Mouse (Mus musculus): Measurements from ENCODE around the gene Prlr.

Gene Prlr

GRCm38 (mm10) chr15:10177083-10177482, at the start of gene Prlr:
Prlr (plus strand) TSS chr15:10177238.
- no peak for DNase-seq (ENCODE audit: low spot score)

GRCm38 (mm10) chr15:10133781-10134180, 43.3 kb upstream of the Prlr start:
- DNase-seq (ENCODE audit: low spot score), result no peak

GRCm38 (mm10) chr15:10134889-10135288, 42.1 kb upstream of the Prlr start:
- DNase-seq (ENCODE audit: low spot score), result no peak

GRCm38 (mm10) chr15:10144520-10144919, 32.5 kb upstream of the Prlr start:
- DNase-seq (ENCODE audit: low spot score), result no peak

- no peak for DNase-seq (ENCODE audit: low spot score)
Measured at GRCm38 (mm10) chr15:10148196-10148595, 28.8 kb upstream of the Prlr start.

GRCm38 (mm10) chr15:10160663-10161062, 16.4 kb upstream of the Prlr start:
- DNase-seq (ENCODE audit: low spot score), result no peak

GRCm38 (mm10) chr15:10175078-10175477, 2.0 kb upstream of the Prlr start:
- DNase-seq (ENCODE audit: low spot score), result no peak

GRCm38 (mm10) chr15:10175656-10176055, 1.4 kb upstream of the Prlr start:
- no peak for DNase-seq (ENCODE audit: low spot score)

- peak; percentile 9 for DNase-seq (ENCODE audit: low spot score)
Measured at GRCm38 (mm10) chr15:10177519-10178130, 587 bp downstream of the Prlr start.

- no peak for DNase-seq (ENCODE audit: low spot score)
Measured at GRCm38 (mm10) chr15:10178131-10178566, 1.1 kb downstream of the Prlr start.

- no peak for DNase-seq (ENCODE audit: low spot score)
Measured at GRCm38 (mm10) chr15:10180694-10181093, 3.7 kb downstream of the Prlr start.

GRCm38 (mm10) chr15:10192101-10192630, 15.1 kb downstream of the Prlr start:
- no peak for DNase-seq (ENCODE audit: low spot score)

GRCm38 (mm10) chr15:10200991-10201390, 24.0 kb downstream of the Prlr start:
- DNase-seq (ENCODE audit: low spot score), result no peak

GRCm38 (mm10) chr15:10202504-10203302, 25.7 kb downstream of the Prlr start:
- no peak for DNase-seq (ENCODE audit: low spot score)

GRCm38 (mm10) chr15:10210261-10210770, 33.3 kb downstream of the Prlr start:
- no peak for DNase-seq (ENCODE audit: low spot score)

- DNase-seq (ENCODE audit: low spot score), result no peak
Measured at GRCm38 (mm10) chr15:10211992-10212391, 35.0 kb downstream of the Prlr start.

- no peak for DNase-seq (ENCODE audit: low spot score)
Measured at GRCm38 (mm10) chr15:10213213-10213612, 36.2 kb downstream of the Prlr start.

GRCm38 (mm10) chr15:10213710-10214109, 36.7 kb downstream of the Prlr start:
- DNase-seq (ENCODE audit: low spot score), result no peak

- no peak for DNase-seq (ENCODE audit: low spot score)
Measured at GRCm38 (mm10) chr15:10215719-10216118, 38.7 kb downstream of the Prlr start.

GRCm38 (mm10) chr15:10216189-10216588, 39.2 kb downstream of the Prlr start:
- no peak for DNase-seq (ENCODE audit: low spot score)

GRCm38 (mm10) chr15:10223614-10224155, 46.6 kb downstream of the Prlr start:
- no peak for DNase-seq (ENCODE audit: low spot score)

- no peak for DNase-seq (ENCODE audit: low spot score)
Measured at GRCm38 (mm10) chr15:10225701-10226100, 48.7 kb downstream of the Prlr start.

GRCm38 (mm10) chr15:10228636-10229035, 51.6 kb downstream of the Prlr start:
- no peak for DNase-seq (ENCODE audit: low spot score)
